Mouse (Mus musculus): ENCODE measurements around the gene Akna. TPM values are rescaled to one million over a fixed set of nuclear protein-coding genes. Genes with fewer than 3 reads are reported as not detected.

The Akna gene
- polyA plus RNA-seq (2014; fragmentation: Nextera tagmentation; extraction: Ambion mirVana) = 6.0 and 6.9 TPM in 2 replicates

DNA sequence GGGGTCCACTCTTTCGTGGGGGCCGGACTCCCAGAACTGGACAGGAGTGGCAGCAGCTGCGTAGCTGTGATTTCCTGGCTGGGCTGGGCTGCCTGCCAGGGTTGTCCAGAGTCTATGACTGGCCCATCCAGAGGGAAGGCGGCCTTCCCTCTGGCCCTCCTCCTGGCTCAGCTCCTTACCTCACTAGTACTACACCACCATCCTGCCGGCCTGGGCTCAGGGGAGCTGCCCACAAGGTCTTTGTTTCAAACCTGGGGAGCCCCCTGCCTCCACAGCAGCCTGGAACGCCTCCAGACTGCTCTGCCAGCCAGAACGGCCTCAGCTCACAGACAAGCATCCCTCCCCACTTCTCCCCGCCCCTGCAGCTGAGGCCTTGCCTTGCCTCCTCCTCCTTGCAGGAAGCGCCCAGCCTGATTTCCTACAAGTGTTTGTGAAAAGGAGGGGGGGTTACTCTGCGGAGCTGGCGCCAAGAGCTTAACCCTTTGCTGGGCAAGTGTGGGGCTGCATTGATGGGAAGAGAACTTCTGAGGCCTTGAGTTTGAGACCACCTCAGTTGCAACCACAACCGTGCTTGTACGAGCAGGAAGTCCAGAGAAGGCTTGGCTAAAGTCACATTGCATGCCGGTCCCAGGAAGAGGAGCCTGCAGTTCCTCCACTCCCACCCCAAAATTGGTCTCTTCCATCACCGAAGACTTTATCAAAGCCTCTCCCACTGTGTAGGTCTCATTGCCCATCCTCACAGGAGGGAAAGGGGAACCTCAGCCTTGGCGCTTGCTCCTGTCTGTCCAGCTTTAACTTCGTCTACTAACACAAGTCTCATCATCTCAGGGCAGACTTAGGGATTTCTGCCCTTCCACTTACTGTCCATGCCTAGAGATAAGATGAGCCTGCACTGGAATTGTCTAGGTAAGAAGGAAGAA lies at the start of gene Akna:
TSS of gene Akna (minus strand) at position 315 of the 920 bp plus-strand sequence.
- Histone ChIP-seq H3K27ac (ENCODE audit: low read depth, low read length) (peak within 1 kb of the TSS; percentile 62; the same call in 1 of the 2 replicates), H3K9ac (ENCODE audit: low read length) (peak within 1 kb of the TSS; percentile 56), H3K4me1 (ENCODE audit: control insufficient read depth, insufficient read depth, low read length) (peaks cover 3% of the 10 kb centered on the region; the same call in 1 of the 2 replicates), H3K9me3 (ENCODE audit: control insufficient read depth, low read length) (no peaks in the 10 kb centered on the region), H3K4me2 (ENCODE audit: low read depth) (peak within 1 kb of the TSS; percentile 33), H3K27me3 (ENCODE audit: control insufficient read depth, insufficient read depth, low read length) (no peaks in the 10 kb centered on the region; the same call in 1 of the 2 replicates), H3K36me3 (ENCODE audit: control insufficient read depth, insufficient read depth, low read length) (no peaks in the 10 kb centered on the region), H3K4me3 (ENCODE audit: low read depth, low read length) (peak within 1 kb of the TSS; percentile 16)
- ATAC-seq (ENCODE audit: insufficient read depth, low FRiP score, low TSS enrichment) = peak; percentile 71
- DNase-seq (ENCODE audit: low spot score) = peak; percentile 77
- 24% methylated on average over 16 of the region's 17 CpGs for WGBS

DNA sequence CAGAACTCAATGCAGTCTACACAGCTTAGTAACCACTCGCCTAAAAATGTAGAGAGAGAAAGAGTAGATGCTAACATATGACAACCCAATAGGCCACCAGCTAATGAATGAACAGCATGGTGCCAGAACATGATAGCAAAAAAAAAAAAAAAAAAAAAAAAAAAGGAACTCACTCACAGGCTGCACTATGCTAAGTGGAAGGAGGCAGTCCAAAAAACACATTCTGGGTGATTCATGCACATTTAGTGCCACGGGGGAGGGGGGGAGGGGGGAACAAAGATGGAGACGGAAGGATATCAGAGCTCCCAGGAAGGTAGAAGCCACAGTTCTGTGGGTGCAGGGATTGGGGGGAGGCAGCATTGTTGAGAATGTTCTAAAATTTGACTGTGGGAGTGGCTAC lies 49.4 kb upstream of the Akna start:
- H3K27ac ChIP-seq (ENCODE audit: low read depth, low read length) = no peak overlapping the region
- H3K9ac ChIP-seq (ENCODE audit: low read length) = no peak overlapping the region
- H3K36me3 ChIP-seq (ENCODE audit: control insufficient read depth, insufficient read depth, low read length) = peaks cover 2% of the 10 kb centered on the region; the same call in 1 of the 2 replicates
- H3K4me3 ChIP-seq (ENCODE audit: low read depth, low read length) = no peak overlapping the region
- H3K27me3 ChIP-seq (ENCODE audit: control insufficient read depth, insufficient read depth, low read length) = no peaks in the 10 kb centered on the region
- ATAC-seq (ENCODE audit: insufficient read depth, low FRiP score, low TSS enrichment) (no peak), DNase-seq (ENCODE audit: low spot score) (no peak)
- WGBS = 87% methylated on average over 3 of the region's 3 CpGs
- no peaks in the 10 kb centered on the region for H3K9me3 ChIP-seq (ENCODE audit: control insufficient read depth, low read length)
- H3K4me1 ChIP-seq (ENCODE audit: control insufficient read depth, insufficient read depth, low read length) = no peaks in the 10 kb centered on the region
- H3K4me2 ChIP-seq (ENCODE audit: low read depth) = no peak overlapping the region

DNA sequence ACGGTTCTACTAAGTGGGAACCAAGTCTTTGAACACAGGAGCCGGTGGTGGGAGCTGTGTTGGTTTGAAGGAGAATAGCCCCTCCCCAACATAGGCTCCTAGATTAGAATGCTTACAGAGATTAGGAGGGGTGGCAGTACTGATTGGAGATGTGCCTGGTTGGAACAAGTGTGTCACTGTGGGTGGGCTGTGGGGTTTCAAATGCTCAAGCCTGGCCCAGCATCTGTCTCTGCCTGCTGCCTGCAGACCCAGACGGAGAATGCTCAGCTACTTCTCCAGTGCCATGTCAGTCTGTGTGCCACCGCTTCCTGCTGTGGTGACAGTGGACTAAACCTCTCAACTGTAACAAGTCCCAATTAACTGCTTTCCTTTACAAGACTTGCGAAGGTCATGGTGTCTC lies 47.4 kb upstream of the Akna start:
- Histone ChIP-seq H3K9ac (ENCODE audit: low read length) (no peak overlapping the region), H3K27ac (ENCODE audit: low read depth, low read length) (no peak overlapping the region), H3K9me3 (ENCODE audit: control insufficient read depth, low read length) (no peaks in the 10 kb centered on the region), H3K36me3 (ENCODE audit: control insufficient read depth, insufficient read depth, low read length) (peaks cover 2% of the 10 kb centered on the region; the same call in 1 of the 2 replicates), H3K4me3 (ENCODE audit: low read depth, low read length) (no peak overlapping the region), H3K4me1 (ENCODE audit: control insufficient read depth, insufficient read depth, low read length) (no peaks in the 10 kb centered on the region), H3K27me3 (ENCODE audit: control insufficient read depth, insufficient read depth, low read length) (no peaks in the 10 kb centered on the region), H3K4me2 (ENCODE audit: low read depth) (no peak overlapping the region)
- 88% methylated on average over 5 of the region's 5 CpGs for WGBS
- DNase-seq (ENCODE audit: low spot score) = no peak
- ATAC-seq (ENCODE audit: insufficient read depth, low FRiP score, low TSS enrichment) = no peak

DNA sequence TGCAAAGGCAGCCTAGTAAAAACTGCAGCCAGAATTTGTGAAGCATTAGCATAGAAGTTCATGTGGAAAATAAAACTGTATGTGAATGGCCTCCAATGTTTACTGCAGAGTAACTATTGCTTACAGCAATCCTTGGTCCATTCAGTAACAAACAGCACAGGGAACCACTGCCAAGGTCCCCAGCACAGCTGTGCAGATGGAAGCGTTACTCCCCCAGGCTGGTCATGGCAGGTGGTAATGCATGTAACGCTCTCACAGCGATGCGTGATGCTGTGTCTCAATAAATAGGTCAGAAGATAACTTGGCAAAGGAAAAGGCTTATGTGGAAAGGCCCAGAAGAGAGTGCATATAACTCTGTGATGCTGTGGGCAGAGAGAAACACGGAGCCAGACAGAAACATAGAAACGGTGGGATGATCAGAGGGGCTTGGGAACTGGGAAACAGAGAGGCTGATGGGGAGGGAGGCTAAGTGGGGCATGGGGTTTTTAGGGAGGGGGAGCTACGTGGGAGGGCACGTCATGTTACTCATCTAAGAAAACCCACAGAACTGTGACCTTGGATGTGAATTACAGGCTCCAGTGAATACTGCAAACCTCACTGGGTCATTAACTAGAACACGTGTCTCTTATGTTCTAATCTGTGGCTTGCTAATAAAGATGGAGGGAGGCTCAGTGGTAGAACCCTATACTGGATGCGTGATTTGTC lies 41.4 kb upstream of the Akna start:
- DNase-seq (ENCODE audit: low spot score) = no peak
- Histone ChIP-seq H3K4me1 (ENCODE audit: control insufficient read depth, insufficient read depth, low read length) (no peaks in the 10 kb centered on the region), H3K27ac (ENCODE audit: low read depth, low read length) (no peak overlapping the region), H3K4me3 (ENCODE audit: low read depth, low read length) (no peak overlapping the region), H3K36me3 (ENCODE audit: control insufficient read depth, insufficient read depth, low read length) (peaks cover 2% of the 10 kb centered on the region; the same call in 1 of the 2 replicates), H3K27me3 (ENCODE audit: control insufficient read depth, insufficient read depth, low read length) (no peaks in the 10 kb centered on the region), H3K4me2 (ENCODE audit: low read depth) (no peak overlapping the region), H3K9ac (ENCODE audit: low read length) (no peak overlapping the region), H3K9me3 (ENCODE audit: control insufficient read depth, low read length) (no peaks in the 10 kb centered on the region)
- WGBS = 89% methylated on average over 10 of the region's 10 CpGs
- ATAC-seq (ENCODE audit: insufficient read depth, low FRiP score, low TSS enrichment) = no peak

DNA sequence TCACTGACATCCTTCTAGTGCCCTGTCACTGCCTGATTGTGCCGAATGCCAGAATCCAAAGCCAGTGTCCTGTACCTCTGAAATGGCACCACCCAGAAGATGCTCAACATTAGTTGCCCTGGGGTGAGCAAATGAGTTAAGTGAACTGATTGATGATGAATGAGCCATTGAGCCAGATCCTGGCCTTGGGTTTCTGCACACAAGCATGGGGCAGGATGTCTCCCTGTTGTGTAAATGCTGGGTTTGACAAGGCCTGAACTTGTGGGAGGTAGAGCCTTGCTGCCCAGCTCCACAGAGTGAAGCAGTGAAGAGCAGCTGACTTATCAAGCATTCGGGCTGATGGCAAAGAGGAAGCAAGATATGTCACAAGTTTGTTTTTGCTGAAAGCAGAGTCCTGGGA lies 39.9 kb upstream of the Akna start:
- WGBS = 95% methylated on average over 2 of the region's 2 CpGs
- Histone ChIP-seq H3K4me2 (ENCODE audit: low read depth) (no peak overlapping the region), H3K9me3 (ENCODE audit: control insufficient read depth, low read length) (no peaks in the 10 kb centered on the region), H3K27ac (ENCODE audit: low read depth, low read length) (no peak overlapping the region), H3K4me1 (ENCODE audit: control insufficient read depth, insufficient read depth, low read length) (no peaks in the 10 kb centered on the region), H3K9ac (ENCODE audit: low read length) (no peak overlapping the region), H3K27me3 (ENCODE audit: control insufficient read depth, insufficient read depth, low read length) (no peaks in the 10 kb centered on the region), H3K4me3 (ENCODE audit: low read depth, low read length) (no peak overlapping the region), H3K36me3 (ENCODE audit: control insufficient read depth, insufficient read depth, low read length) (no peaks in the 10 kb centered on the region)
- DNase-seq (ENCODE audit: low spot score) (no peak), ATAC-seq (ENCODE audit: insufficient read depth, low FRiP score, low TSS enrichment) (no peak)

DNA sequence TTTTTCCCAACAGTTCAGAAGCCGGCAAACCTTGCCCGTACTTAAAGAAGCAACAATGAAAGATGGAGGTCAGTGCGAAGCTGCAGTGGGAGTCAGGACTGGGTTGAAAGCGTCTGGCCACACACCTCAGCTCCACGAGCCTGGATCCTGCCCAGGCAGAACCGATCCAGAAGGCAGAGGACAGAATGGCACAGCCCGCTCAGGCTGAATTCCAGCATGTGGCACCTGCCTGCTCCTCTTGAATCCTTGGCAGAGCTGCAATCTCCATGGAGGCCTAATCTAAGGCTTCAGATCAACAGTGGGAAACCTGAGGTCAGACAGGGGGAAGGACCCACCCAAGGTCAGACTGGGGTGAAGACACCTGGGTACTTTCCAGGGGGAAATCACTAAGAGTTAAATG lies 38.5 kb upstream of the Akna start:
- Histone ChIP-seq H3K36me3 (ENCODE audit: control insufficient read depth, insufficient read depth, low read length) (no peaks in the 10 kb centered on the region), H3K27ac (ENCODE audit: low read depth, low read length) (no peak overlapping the region)
- ATAC-seq (ENCODE audit: insufficient read depth, low FRiP score, low TSS enrichment) = no peak

GRCm38 (mm10) chr4:63440262-63440661 lies 37.1 kb upstream of the Akna start:
- Histone ChIP-seq H3K36me3 (ENCODE audit: control insufficient read depth, insufficient read depth, low read length) (no peaks in the 10 kb centered on the region), H3K27me3 (ENCODE audit: control insufficient read depth, insufficient read depth, low read length) (no peaks in the 10 kb centered on the region), H3K4me3 (ENCODE audit: low read depth, low read length) (no peak overlapping the region), H3K9ac (ENCODE audit: low read length) (no peak overlapping the region), H3K4me2 (ENCODE audit: low read depth) (no peak overlapping the region), H3K9me3 (ENCODE audit: control insufficient read depth, low read length) (no peaks in the 10 kb centered on the region), H3K27ac (ENCODE audit: low read depth, low read length) (no peak overlapping the region), H3K4me1 (ENCODE audit: control insufficient read depth, insufficient read depth, low read length) (no peaks in the 10 kb centered on the region; the same call in 1 of the 2 replicates)
- DNase-seq (ENCODE audit: low spot score) (no peak), ATAC-seq (ENCODE audit: insufficient read depth, low FRiP score, low TSS enrichment) (no peak)
- WGBS = 67% methylated on average over 7 of the region's 7 CpGs

More for the DNA sequence above, 38.5 kb upstream of the Akna start:
- Histone ChIP-seq H3K9ac (ENCODE audit: low read length) (no peak overlapping the region), H3K27me3 (ENCODE audit: control insufficient read depth, insufficient read depth, low read length) (no peaks in the 10 kb centered on the region), H3K9me3 (ENCODE audit: control insufficient read depth, low read length) (no peaks in the 10 kb centered on the region), H3K4me3 (ENCODE audit: low read depth, low read length) (no peak overlapping the region), H3K4me2 (ENCODE audit: low read depth) (no peak overlapping the region), H3K4me1 (ENCODE audit: control insufficient read depth, insufficient read depth, low read length) (no peaks in the 10 kb centered on the region; the same call in 1 of the 2 replicates)
- DNase-seq (ENCODE audit: low spot score) = no peak
- 92% methylated on average over 7 of the region's 7 CpGs for WGBS

DNA sequence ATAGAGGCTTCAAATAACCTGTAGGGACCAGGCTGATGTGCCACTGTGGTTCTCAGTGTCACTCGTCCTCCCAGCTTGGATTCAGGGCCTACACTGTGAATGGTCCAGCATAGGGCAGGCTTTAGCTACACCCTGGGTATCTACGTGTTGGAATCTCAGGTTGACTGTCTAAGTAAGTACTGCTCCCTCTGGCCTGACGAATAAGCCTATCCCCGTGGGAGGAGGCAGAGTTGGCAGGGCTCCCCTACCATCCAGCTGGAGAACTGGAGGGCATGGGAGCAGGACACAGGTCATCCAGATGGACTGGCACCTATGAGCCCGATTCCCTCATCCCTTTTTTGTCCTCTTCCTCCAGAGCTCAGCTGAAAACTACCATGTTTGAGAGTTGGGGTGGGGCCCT lies 34.8 kb upstream of the Akna start:
- DNase-seq (ENCODE audit: low spot score) = no peak
- H3K9me3 ChIP-seq (ENCODE audit: control insufficient read depth, low read length) = no peaks in the 10 kb centered on the region
- H3K36me3 ChIP-seq (ENCODE audit: control insufficient read depth, insufficient read depth, low read length) = no peaks in the 10 kb centered on the region
- H3K27me3 ChIP-seq (ENCODE audit: control insufficient read depth, insufficient read depth, low read length) = no peaks in the 10 kb centered on the region
- no peak overlapping the region for H3K27ac ChIP-seq (ENCODE audit: low read depth, low read length)
- H3K4me3 ChIP-seq (ENCODE audit: low read depth, low read length) = no peak overlapping the region
- ATAC-seq (ENCODE audit: insufficient read depth, low FRiP score, low TSS enrichment) = no peak
- H3K9ac ChIP-seq (ENCODE audit: low read length) = no peak overlapping the region
- no peak overlapping the region for H3K4me2 ChIP-seq (ENCODE audit: low read depth)
- 89% methylated on average over 5 of the region's 5 CpGs for WGBS
- no peaks in the 10 kb centered on the region; the same call in 1 of the 2 replicates for H3K4me1 ChIP-seq (ENCODE audit: control insufficient read depth, insufficient read depth, low read length)

All from neural tube, embryonic 11.5 days (tissue).